Mouse (Mus musculus) MN1 (cell line): ENCODE results near the gene Tdrd9.
A peak's percentile ranks its signal among the peaks of the same experiment; 100 is the strongest.

Experiments
- DNase-seq: peaks from one replicate; pipeline ENCODE4 v3.0.0-alpha.2; 2016; ENCODE audit warnings: low spot score

The Tdrd9 gene

GRCm38 (mm10) chr12:111971231-111971686 is at the start of gene Tdrd9:
Gene Tdrd9 (plus strand): TSS chr12:111971559.
- DNase-seq = no peak

- DNase-seq = no peak
Observed at GRCm38 (mm10) chr12:111923117-111923516, 48.2 kb upstream of the Tdrd9 start.

GRCm38 (mm10) chr12:111927338-111927737 is 44.0 kb upstream of the Tdrd9 start:
- DNase-seq = peak; percentile 60

DNA sequence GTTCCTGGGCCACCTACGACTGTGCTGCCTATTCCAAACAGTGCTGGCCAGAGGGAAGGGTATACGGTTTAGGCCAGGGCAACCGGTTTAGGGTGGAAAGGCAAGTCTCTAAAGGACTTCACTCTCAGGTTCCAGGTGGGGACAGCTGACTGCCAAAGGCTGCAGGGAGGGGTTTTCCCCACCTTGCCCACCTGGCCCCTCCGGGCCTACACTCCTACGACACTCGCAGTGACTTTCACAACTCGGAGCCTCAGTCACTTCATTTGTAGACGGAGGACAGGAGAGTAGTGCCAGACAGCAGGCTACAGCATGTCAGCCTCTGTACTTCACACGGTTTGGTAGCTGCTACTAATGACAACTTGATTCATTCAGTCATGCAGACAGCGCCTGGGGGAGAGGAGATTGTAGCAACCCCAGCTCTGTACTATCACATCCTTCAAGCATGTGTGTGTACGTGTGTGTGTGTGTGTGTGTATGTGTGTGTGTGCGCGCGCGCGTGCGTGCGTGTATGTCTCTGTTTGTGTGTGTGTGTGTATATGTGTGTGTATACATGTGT is 42.9 kb upstream of the Tdrd9 start:
- DNase-seq = no peak

- no peak for DNase-seq
Observed at GRCm38 (mm10) chr12:111931411-111932025, 39.8 kb upstream of the Tdrd9 start.

- DNase-seq = no peak
Observed at GRCm38 (mm10) chr12:111932513-111932912, 38.8 kb upstream of the Tdrd9 start.

GRCm38 (mm10) chr12:111933032-111933704 is 38.2 kb upstream of the Tdrd9 start:
- no peak for DNase-seq

- no peak for DNase-seq
Observed at GRCm38 (mm10) chr12:111933971-111934370, 37.4 kb upstream of the Tdrd9 start.

- DNase-seq = peak; percentile 64
Observed at GRCm38 (mm10) chr12:111936706-111937550, 34.4 kb upstream of the Tdrd9 start.

GRCm38 (mm10) chr12:111938623-111939177 is 32.7 kb upstream of the Tdrd9 start:
- DNase-seq = peak; percentile 63

DNA sequence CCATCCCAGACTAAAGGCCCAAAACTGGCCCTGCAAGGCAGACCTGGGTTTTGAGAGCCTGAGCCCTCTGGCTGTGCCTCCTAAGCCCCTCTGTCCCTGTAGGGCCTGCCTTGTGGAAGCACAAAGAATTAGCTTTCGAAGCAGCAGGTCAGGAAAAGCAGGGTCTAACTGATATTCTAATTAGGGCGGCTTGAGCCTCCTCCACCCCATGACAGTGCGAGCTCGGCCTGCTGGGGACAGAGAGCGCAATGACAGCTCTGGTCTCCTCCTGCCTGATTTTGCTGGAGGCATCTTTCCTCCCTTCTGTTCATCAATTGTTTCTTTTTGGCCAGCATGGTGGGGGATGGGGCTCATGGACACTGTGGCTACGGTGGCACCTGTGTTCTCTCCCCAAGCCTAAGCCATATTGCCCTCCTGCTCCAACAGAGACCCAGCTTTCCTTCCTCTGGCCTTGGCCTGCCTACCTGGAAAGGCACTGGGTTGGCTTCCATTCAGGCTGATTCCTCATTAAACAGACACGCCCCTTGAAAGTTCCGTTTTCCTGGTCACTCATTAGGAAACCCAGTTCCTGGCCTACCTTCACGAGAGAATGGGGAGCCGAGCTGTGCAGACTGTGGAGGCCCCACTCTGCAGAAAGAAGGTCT is 27.8 kb upstream of the Tdrd9 start:
- DNase-seq = no peak

DNA sequence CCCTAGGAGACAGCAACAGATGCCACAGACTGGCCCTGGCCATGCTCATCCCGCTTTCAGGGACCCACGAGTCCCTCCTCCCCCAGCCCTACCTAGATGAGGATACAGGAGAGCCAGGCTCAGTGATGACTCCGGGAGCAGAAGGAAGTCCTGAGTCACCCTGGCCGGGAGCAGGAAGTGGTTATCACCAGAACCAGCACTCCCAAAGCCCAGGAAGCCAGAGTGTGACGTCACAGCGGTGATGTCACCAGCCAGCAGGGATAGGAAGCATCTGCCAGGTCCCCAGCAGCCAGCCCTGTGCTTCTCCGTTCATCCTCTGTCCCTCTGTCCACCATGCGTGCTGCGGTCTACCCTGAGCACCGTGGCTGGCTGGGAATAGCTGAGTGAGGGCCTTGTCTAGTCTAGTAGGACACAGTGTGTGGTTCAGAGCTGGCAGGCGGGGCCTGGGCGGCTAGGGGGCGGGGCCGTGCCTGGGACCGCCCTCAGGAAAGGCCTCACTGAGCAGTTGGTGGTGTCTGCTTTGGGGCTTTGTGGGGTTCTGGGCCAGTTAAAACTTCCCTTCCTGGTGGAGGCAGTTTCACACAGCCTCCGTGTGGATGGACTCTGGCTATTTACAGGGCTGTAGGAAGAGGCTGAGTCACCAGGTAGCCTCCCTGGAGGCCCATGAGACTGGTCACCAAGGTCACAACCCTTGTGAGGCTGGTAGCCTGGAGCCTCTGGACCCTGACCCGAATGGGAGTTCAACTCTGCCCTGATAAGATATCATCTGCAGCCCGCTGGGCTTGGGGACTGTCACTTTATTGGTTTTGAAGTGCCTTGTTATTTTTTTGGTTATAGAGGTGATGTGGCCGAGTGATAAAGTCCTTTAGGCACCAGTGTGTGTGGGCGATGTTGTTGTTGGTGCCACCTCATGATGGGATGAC is 27.0 kb upstream of the Tdrd9 start:
- peak; percentile 48 for DNase-seq

DNA sequence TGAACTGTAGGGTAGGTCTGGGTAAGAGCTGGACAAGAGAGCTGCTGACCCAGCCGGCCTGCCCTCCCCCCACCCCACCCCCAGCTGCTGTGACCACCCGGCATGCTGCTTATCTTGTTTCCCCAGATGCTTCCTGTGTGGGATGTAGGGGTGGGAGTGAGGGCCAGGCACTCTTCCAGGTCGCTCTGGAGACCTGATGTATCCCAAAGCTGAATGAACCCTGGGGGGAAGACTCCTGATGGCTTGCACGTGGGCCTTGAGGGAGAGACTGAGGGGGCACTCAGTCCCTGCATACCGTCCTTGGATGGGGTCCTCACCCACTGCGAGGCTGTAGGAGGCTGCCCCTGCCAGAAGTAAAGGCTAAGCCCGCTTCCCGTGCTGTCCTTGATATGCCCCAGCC is 26.2 kb upstream of the Tdrd9 start:
- DNase-seq = peak; percentile 44

DNA sequence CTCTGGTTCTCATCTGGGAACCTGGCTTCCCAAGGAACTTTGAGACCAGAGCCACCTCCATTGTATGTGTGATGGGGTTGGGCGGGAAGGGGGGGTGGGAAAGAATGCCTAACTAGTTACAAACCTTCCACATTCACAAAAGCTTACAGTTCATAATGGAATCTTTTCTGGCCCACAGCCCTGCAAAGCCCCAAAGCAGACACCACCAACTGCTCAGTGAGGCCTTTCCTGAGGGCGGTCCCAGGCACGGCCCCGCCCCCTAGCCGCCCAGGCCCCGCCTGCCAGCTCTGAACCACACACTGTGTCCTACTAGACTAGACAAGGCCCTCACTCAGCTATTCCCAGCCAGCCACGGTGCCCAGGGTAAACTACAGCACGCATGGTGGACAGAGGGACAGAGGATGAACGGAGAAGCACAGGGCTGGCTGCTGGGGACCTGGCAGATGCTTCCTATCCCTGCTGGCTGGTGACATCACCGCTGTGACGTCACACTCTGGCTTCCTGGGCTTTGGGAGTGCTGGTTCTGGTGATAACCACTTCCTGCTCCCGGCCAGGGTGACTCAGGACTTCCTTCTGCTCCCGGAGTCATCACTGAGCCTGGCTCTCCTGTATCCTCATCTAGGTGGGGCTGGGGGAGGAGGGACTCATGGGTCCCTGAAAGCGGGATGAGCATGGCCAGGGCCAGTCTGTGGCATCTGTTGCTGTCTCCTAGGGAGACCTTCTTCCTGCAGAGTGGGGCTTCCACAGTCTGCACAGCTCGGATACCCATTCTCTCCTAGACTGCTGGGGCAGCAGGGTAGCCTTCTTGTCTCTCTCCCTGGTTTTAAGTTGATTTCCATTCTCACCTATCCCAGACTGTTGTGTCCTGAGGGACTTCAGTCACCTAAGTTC is 25.3 kb upstream of the Tdrd9 start:
- DNase-seq = peak; percentile 30

- DNase-seq = peak; percentile 81
Observed at GRCm38 (mm10) chr12:111946716-111947115, 24.6 kb upstream of the Tdrd9 start.

DNA sequence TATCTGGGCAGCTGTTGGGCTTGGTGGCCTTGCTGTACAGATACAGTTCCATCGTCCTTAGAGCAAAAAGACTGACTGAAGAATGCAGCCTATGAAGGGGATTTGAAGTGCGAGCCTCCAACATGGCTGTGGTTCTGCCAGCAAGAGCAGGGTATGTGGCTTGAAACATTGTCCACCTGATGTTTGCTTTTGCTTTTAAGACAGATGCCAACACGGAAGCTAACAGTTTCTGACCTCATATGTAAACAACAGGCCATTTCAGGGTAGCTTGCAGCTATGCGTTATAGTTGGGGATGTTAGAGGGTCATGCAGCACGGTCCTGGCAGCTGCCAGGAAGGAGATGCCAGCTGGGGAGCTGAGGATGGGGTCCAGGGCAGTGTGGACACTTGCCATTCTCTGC is 20.9 kb upstream of the Tdrd9 start:
- no peak for DNase-seq

DNA sequence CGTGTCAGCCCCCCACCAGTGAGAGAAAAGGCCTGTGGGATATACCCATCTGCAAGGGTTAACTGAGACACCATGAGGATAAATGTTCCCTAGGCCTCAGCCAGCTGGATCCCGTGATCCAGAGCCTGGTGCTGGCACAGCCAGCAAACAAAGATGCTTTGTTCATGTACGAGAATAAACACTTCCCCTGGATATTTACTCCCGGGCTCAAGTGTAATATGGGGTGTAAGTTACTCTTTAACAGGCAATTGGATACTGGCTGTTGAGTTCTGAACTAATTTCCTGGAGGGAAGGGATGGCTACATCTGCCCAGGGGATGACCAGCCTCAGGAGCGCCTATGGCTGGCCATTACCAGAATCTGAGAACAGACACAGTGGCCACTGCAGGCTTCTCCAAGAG is 19.7 kb upstream of the Tdrd9 start:
- no peak for DNase-seq

- no peak for DNase-seq
Observed at GRCm38 (mm10) chr12:111956173-111956572, 15.2 kb upstream of the Tdrd9 start.

- peak; percentile 58 for DNase-seq
Observed at GRCm38 (mm10) chr12:111958101-111958865, 13.1 kb upstream of the Tdrd9 start.
